Mouse (Mus musculus): ENCODE measurements at regions not wholly inside any gene's neighbourhood (a gene's known extent, or its start where the extent isn't known, plus 50 kb on each side); places are given as distances from the start of the nearest gene placed in this dataset.

- no peaks in the 10 kb centered on the region for H3K36me3 ChIP-seq (replicated peaks in 1 of 2; ENCODE audit: control insufficient read depth in 1 of 2, insufficient read depth in 1 of 2, low read length in 1 of 2)
- H3K9ac ChIP-seq (ENCODE audit: insufficient read depth, low read depth): no peak overlapping the region
- no peak for TF ChIP-seq ZMIZ1 (IDR thresholded peaks at IDR 0.05; ENCODE audit: low read depth, low read length)
- no peak for TF ChIP-seq USF2 (conservative IDR thresholded peaks at IDR 0.05; ENCODE audit: low read depth, low read length)
- TF ChIP-seq JUN (IDR thresholded peaks at IDR 0.05; ENCODE audit: insufficient read depth, low read depth, low read length): no peak
- no peak for TF ChIP-seq NELFE (IDR thresholded peaks at IDR 0.05; ENCODE audit: low read depth, low read length)
- TF ChIP-seq ETS1 (conservative IDR thresholded peaks at IDR 0.05; ENCODE audit: low read depth, low read length): no peak
- H3K4me3 ChIP-seq (replicated peaks in 1 of 3; ENCODE audit: low read depth in 2 of 3, low read length in 2 of 3, poor library complexity in 1 of 3): no peak overlapping the region
- H3K9me3 ChIP-seq (replicated peaks; ENCODE audit: low read length): peaks cover 65% of the 10 kb centered on the region
- in situ Hi-C loops (cut with MboI; ENCODE audit: low pct_ligation_motif_present, low pct_unique_long_range_greater_than_20kb, low sequenced_read_pairs): no loop called here
- H3K27ac ChIP-seq (ENCODE audit: insufficient read depth, low read depth): no peak overlapping the region
- DNase-seq (ENCODE audit: extremely low read depth): no peak
- H3K4me2 ChIP-seq (ENCODE audit: insufficient read depth, low read depth, poor library complexity, severe bottlenecking): no peak overlapping the region
- dilution Hi-C loops (cut with MboI; ENCODE audit: extremely low pct_ligation_motif_present, extremely low pct_unique_long_range_greater_than_20kb, low sequenced_read_pairs): no loop called here
- no peaks in the 10 kb centered on the region for H3K27me3 ChIP-seq (replicated peaks)
- H3K79me2 ChIP-seq (replicated peaks; ENCODE audit: control insufficient read depth, extremely low read depth, insufficient read depth, poor library complexity, severe bottlenecking): no peaks in the 10 kb centered on the region
- H3K4me1 ChIP-seq (ENCODE audit: control insufficient read depth in 1 of 2, insufficient read depth in 2 of 2): no peaks in the 10 kb centered on the region
Observed at GRCm38 (mm10) chr15:40023195-40023594, 111.0 kb upstream of the 9330182O14Rik start.

GRCm38 (mm10) chr15:40032088-40032487 is 102.1 kb upstream of the 9330182O14Rik start:
- no peak overlapping the region for H3K9ac ChIP-seq (ENCODE audit: insufficient read depth, low read depth)
- peaks cover 79% of the 10 kb centered on the region for H3K9me3 ChIP-seq (replicated peaks; ENCODE audit: low read length)
- H3K27me3 ChIP-seq (replicated peaks): no peaks in the 10 kb centered on the region
- DNase-seq (ENCODE audit: extremely low read depth): no peak
- no peaks in the 10 kb centered on the region for H3K36me3 ChIP-seq (replicated peaks in 1 of 2; ENCODE audit: control insufficient read depth in 1 of 2, insufficient read depth in 1 of 2, low read length in 1 of 2)
- dilution Hi-C loops (cut with MboI; ENCODE audit: extremely low pct_ligation_motif_present, extremely low pct_unique_long_range_greater_than_20kb, low sequenced_read_pairs): no loop called here
- H3K4me2 ChIP-seq (ENCODE audit: insufficient read depth, low read depth, poor library complexity, severe bottlenecking): no peak overlapping the region
- no peak overlapping the region for H3K27ac ChIP-seq (ENCODE audit: insufficient read depth, low read depth)
- H3K4me3 ChIP-seq (replicated peaks in 1 of 3; ENCODE audit: low read depth in 2 of 3, low read length in 2 of 3, poor library complexity in 1 of 3): no peak overlapping the region
- TF ChIP-seq JUND (conservative IDR thresholded peaks at IDR 0.05; ENCODE audit: low read depth, low read length): no peak
- no peak for TF ChIP-seq ELF1 (IDR thresholded peaks at IDR 0.05; ENCODE audit: low read depth, low read length)
- TF ChIP-seq E2F4 (IDR thresholded peaks at IDR 0.05; ENCODE audit: insufficient replicate concordance, low read depth, low read length): no peak
- no peak for TF ChIP-seq ZNF384 (IDR thresholded peaks at IDR 0.05; ENCODE audit: low read depth, low read length)
- H3K79me2 ChIP-seq (replicated peaks; ENCODE audit: control insufficient read depth, extremely low read depth, insufficient read depth, poor library complexity, severe bottlenecking): no peaks in the 10 kb centered on the region
- in situ Hi-C loops (cut with MboI; ENCODE audit: low pct_ligation_motif_present, low pct_unique_long_range_greater_than_20kb, low sequenced_read_pairs): no loop called here
- no peaks in the 10 kb centered on the region for H3K4me1 ChIP-seq (ENCODE audit: control insufficient read depth in 1 of 2, insufficient read depth in 2 of 2)

- Histone ChIP-seq H3K36me3 (replicated peaks in 1 of 2; ENCODE audit: control insufficient read depth in 1 of 2, insufficient read depth in 1 of 2, low read length in 1 of 2) (no peaks in the 10 kb centered on the region), H3K9me3 (replicated peaks; ENCODE audit: low read length) (peaks cover 72% of the 10 kb centered on the region), H3K27me3 (replicated peaks) (no peaks in the 10 kb centered on the region), H3K79me2 (replicated peaks; ENCODE audit: control insufficient read depth, extremely low read depth, insufficient read depth, poor library complexity, severe bottlenecking) (no peaks in the 10 kb centered on the region), H3K9ac (ENCODE audit: insufficient read depth, low read depth) (no peak overlapping the region), H3K4me2 (ENCODE audit: insufficient read depth, low read depth, poor library complexity, severe bottlenecking) (no peak overlapping the region), H3K4me1 (ENCODE audit: control insufficient read depth in 1 of 2, insufficient read depth in 2 of 2) (no peaks in the 10 kb centered on the region), H3K27ac (ENCODE audit: insufficient read depth, low read depth) (no peak overlapping the region), H3K4me3 (replicated peaks in 1 of 3; ENCODE audit: low read depth in 2 of 3, low read length in 2 of 3, poor library complexity in 1 of 3) (no peak overlapping the region)
- TF ChIP-seq JUND (conservative IDR thresholded peaks at IDR 0.05; ENCODE audit: low read depth, low read length) (no peak), POLR2A (IDR thresholded peaks at IDR 0.05; ENCODE audit: low read depth, low read length) (no peak), ETS1 (conservative IDR thresholded peaks at IDR 0.05; ENCODE audit: low read depth, low read length) (no peak), KAT2A (IDR thresholded peaks at IDR 0.05; ENCODE audit: insufficient replicate concordance, low read length) (no peak), ZNF384 (IDR thresholded peaks at IDR 0.05; ENCODE audit: low read depth, low read length) (no peak), MYC (IDR thresholded peaks at IDR 0.05; ENCODE audit: low read depth, low read length) (no peak), PAX5 (IDR thresholded peaks at IDR 0.05; ENCODE audit: low read length) (no peak), TCF12 (IDR thresholded peaks at IDR 0.05; ENCODE audit: low read depth, low read length) (no peak), SMC3 (IDR thresholded peaks at IDR 0.05; ENCODE audit: low read depth, low read length) (no peak), MXI1 (IDR thresholded peaks at IDR 0.05; ENCODE audit: low read depth, low read length) (no peak), IRF4 (IDR thresholded peaks at IDR 0.05; ENCODE audit: low read depth, low read length) (no peak)
- no peak for DNase-seq (ENCODE audit: extremely low read depth)
- dilution Hi-C loops (cut with MboI; ENCODE audit: extremely low pct_ligation_motif_present, extremely low pct_unique_long_range_greater_than_20kb, low sequenced_read_pairs): no loop called here
- in situ Hi-C loops (cut with MboI; ENCODE audit: low pct_ligation_motif_present, low pct_unique_long_range_greater_than_20kb, low sequenced_read_pairs): no loop called here
Observed at GRCm38 (mm10) chr15:40036181-40036580, 98.0 kb upstream of the 9330182O14Rik start.

All from CH12.LX (cell line).